Mouse (Mus musculus) hindlimb bud, embryonic 11.5 days (tissue): ENCODE results near the gene Cldn10.

Experiments
- DNase-seq: peaks from one replicate; pipeline ENCODE4 v3.0.0-alpha.2; 2012; ENCODE audit warnings: low read depth, low spot score; ENCODE audit errors: extremely low spot score

The Cldn10 gene

GRCm38 (mm10) chr14:118826346-118826745 is 38.6 kb downstream of the Cldn10 start:
- no peak for DNase-seq

GRCm38 (mm10) chr14:118827283-118827904 is 39.7 kb downstream of the Cldn10 start:
- DNase-seq = no peak

DNA sequence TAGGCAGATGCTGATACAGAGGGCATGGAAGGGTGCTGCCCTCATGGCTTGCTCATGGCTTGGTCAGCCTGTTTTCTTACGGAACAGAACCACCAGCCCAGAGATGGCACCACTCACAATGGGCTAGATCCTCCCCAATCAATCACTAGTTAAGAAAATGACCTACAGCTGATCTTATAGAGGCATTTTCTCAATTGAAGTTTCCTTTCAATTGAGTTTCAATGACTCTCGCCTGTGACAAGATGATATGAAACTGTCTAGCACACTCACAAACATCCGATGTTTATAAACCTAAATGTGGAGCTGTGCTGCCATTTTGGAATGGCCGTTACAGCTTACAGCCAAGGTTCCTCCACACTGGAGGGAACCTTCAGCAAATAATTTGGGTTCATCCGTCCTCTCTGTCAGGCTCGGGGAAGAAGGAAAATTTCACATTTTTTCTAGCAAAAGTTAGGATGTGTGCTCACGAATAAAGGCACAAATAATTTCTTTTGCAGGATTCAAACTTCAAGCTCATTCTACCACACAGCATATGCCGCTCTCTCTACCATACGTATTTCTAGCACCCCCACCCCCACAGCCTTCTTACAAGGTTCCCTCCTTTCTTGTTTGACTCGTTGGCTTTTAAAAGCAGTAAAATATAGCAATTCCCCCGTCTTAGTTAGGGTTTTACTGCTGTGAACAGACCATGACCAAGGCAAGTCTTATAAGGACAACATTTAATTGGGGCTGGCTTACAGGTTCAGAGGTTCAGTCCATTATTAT is 41.8 kb downstream of the Cldn10 start:
- DNase-seq = no peak

DNA sequence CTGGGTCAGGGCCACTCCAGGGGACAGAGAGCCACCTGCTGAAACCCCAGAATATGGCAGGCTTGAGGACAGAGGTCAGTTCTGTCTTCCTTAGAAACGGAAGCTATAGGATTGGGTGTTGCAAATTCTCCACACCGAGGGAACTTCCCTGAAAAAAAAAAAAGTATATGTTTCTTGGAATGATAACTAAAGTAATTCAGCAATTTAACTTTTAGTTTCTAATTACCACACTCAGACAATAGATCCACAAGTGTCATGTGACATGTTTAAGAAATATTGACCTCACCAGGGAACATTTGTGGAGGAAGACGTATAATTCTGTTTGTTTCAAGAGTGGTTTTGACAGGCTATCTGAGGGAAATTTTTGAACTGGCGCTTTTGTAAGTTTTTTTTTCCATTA is 43.9 kb downstream of the Cldn10 start:
- no peak for DNase-seq

DNA sequence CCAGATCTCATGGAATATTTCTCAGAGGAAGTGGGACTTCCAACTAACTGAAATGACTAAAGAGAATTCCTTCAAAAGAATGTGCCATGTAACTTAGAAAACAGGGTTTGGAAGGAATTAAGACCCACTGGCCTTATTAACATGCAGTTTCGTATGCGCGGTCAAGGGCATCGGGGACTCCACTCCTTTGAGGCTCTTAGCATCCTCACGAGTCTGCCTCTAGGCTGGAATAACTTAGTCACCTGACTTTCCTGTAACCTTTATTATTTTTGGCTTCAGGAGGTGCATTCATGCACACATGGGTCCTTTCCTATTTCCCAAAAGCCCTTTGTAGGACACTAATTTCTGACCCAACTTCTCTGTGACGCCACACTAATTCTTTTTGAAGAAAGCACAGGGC is 45.5 kb downstream of the Cldn10 start:
- DNase-seq = no peak

GRCm38 (mm10) chr14:118834313-118834712 is 46.6 kb downstream of the Cldn10 start:
- DNase-seq = no peak

- no peak for DNase-seq
Observed at GRCm38 (mm10) chr14:118836145-118836544, 48.4 kb downstream of the Cldn10 start.

DNA sequence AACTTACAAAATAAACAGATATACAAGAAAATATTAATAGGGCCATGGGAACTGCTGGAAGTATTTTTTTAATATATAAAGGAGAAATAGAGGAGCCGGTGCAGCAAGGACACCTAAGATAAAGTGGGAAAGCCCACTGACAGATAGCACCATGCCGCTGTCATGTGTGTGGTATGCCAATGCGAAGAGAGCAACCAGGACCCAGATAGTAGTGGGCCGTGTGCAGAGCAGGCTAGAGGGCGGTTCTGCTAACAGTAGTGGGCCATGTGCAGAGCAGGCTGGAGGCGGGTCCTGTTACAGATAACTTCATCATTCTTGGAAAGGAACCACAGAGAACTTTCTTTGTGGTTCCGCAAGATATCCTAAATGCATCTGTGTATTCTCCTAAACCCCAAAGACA is 49.0 kb downstream of the Cldn10 start:
- no peak for DNase-seq

- DNase-seq = no peak
Observed at GRCm38 (mm10) chr14:118838556-118839120, 50.9 kb downstream of the Cldn10 start.

DNA sequence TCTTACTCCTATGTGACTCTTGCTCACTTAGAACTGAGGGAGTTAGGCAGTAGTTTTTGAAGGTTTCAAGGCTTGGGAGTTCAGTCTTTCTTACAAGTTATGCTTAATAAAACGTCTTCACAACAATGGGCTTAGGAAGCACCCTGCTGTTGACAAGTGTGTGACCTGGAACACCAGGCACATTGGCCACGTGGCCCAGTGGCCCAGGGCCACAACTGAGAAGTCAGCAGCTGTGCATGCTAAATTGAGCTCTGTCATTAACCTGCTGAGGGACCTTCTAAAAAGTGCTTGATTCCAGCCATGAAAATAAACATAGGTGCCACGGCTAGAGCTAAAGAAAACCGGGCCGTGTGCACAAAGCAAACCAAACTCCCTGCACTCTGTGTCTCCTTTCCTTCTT is 51.7 kb downstream of the Cldn10 start:
- DNase-seq = no peak

GRCm38 (mm10) chr14:118840027-118840426 is 52.3 kb downstream of the Cldn10 start:
- DNase-seq = no peak

- no peak for DNase-seq
Observed at GRCm38 (mm10) chr14:118842353-118842752, 54.6 kb downstream of the Cldn10 start.

- no peak for DNase-seq
Observed at GRCm38 (mm10) chr14:118846834-118847233, 59.1 kb downstream of the Cldn10 start.

GRCm38 (mm10) chr14:118848171-118848570 is 60.5 kb downstream of the Cldn10 start:
- no peak for DNase-seq

- no peak for DNase-seq
Observed at GRCm38 (mm10) chr14:118850011-118850695, 62.4 kb downstream of the Cldn10 start.

GRCm38 (mm10) chr14:118850696-118851035 is 63.0 kb downstream of the Cldn10 start:
- no peak for DNase-seq

GRCm38 (mm10) chr14:118851496-118852107 is 63.9 kb downstream of the Cldn10 start:
- DNase-seq = no peak

- DNase-seq = no peak
Observed at GRCm38 (mm10) chr14:118854371-118855114, 66.8 kb downstream of the Cldn10 start.

DNA sequence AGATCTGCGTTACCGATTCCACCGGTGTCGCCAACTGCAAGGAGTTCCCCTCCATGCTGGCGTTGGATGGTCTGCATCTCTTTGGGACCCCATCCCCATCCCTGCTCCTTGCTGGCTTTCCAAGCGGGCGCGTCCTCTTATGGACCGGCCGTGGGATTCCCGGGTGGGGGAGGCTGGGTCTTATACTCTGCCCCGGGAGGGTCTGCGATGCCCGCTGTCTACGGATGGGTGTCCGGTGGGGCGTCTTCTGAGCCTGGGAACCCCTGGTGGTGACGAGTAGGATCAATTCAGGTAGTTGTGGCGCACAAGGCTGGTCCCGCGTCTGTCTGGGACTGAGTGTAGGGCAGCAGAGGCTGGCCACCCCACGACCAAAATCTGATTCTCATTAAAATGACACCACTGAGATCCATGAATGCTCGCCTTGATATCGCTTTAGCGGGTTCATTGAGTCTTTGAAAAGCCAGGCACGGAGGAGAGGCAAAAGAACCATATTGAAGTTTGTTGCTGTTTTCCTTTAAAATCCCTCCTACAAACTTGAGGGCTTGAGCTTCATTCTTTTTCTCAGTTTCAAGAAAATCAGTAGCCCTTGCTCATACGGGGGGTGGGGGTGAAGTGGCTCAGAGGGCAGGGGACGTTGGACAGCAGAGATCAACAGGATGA is 67.6 kb downstream of the Cldn10 start:
- no peak for DNase-seq

DNA sequence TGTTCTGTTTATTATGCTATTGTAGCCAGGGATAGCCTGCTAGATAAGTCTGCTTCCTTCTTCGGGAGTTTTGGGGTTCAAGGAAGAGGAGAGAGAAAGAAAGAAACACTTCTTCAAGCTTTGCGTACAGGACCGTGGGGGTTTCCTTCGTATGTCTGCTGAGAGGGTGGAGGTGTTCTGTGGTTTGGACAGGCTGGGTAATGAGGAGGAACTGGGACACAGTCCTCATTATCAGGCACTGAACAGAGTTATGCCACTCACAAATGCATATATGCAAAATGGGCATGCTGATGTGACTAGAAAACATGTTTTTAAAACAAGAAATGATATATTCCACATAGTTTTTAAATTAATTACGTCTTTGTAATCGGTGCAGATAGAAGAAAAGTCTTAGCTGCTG is 68.9 kb downstream of the Cldn10 start:
- DNase-seq = no peak
